8 mouse cellular contexts compared by ENCODE assay signal in genomic region chr7:12780151-12780830, GRCm38 (mm10). TPM values are rescaled to one million over a fixed set of nuclear protein-coding genes. Genes with fewer than 3 reads are reported as not detected.
DNase-seq lines count a peak whose midpoint lies in the region; ATAC-seq lines count a peak whose summit lies in the region.

No protein-coding gene starts in this region.

- H3K4me3 ChIP-seq in hindbrain, embryonic 12.5 days: peak overlapping the region; percentile 56

- H3K36me3 ChIP-seq in hindbrain, embryonic 12.5 days: peaks cover 2% of the 10 kb centered on the region

- peak; percentile 95 for ATAC-seq in hindbrain, embryonic 12.5 days (ENCODE audit: low FRiP score)

- 0% methylated on average over 57 of the region's 57 CpGs for WGBS in hindbrain, embryonic 12.5 days

- H3K27ac ChIP-seq in hindbrain, embryonic 12.5 days: no peak overlapping the region

- no peaks in the 10 kb centered on the region for H3K27me3 ChIP-seq in hindbrain, embryonic 12.5 days

- DNase-seq in Muller cell, postnatal 12 days (ENCODE audit: inconsistent ontology term): peak; percentile 83
- peak; percentile 83 for DNase-seq in cerebellum, adult 9-10 months
- DNase-seq in frontal cortex, postnatal 10 days (ENCODE audit: low spot score in 2 of 2): peak; percentile 87 to 91
- peak; percentile 86 to 87 for DNase-seq in layer of hippocampus, postnatal 36 days
- peak; percentile 74 for DNase-seq in lung, postnatal 14 days
- peak; percentile 62 for DNase-seq in retina, adult 2 months (ENCODE audit: low read depth, low spot score)
- DNase-seq in thymus, postnatal 14 days: peak; percentile 87

- H3K9ac ChIP-seq in hindbrain, embryonic 12.5 days: peak overlapping the region; percentile 74

- peak overlapping the region; percentile 87 for H3K4me2 ChIP-seq in hindbrain, embryonic 12.5 days (replicated peaks)

- peaks cover 11% of the 10 kb centered on the region for H3K4me1 ChIP-seq in hindbrain, embryonic 12.5 days

- 0 out of 2 replicates have a peak, but pooled peaks cover 5% of the 10 kb centered on the region for H3K9me3 ChIP-seq in hindbrain, embryonic 12.5 days (replicated peaks)

RNA-seq across cellular contexts. Expression of gene Zscan18, which starts 23.1 kb away (rescaled TPM):
- polyA plus RNA-seq in hindbrain, embryonic 12.5 days (2016; fragmentation: Nextera tagmentation; extraction: Ambion mirVana): 17.7 and 18.9 TPM in 2 replicates
- 10 to 100 TPM; 23.2 to 25.2 TPM for total RNA-seq in layer of hippocampus, postnatal 36 days (2021)

RNA-seq across cellular contexts. Expression of gene Zfp329, which starts 38.4 kb away (rescaled TPM):
- polyA plus RNA-seq in hindbrain, embryonic 12.5 days (2016; fragmentation: Nextera tagmentation; extraction: Ambion mirVana): 26.6 TPM in 2 replicates
- 10 to 100 TPM; 22.9 to 27.8 TPM for total RNA-seq in layer of hippocampus, postnatal 36 days (2021)

RNA-seq across cellular contexts. Expression of gene Vmn2r56, which starts 45.5 kb away (rescaled TPM):
- polyA plus RNA-seq in hindbrain, embryonic 12.5 days (2016; fragmentation: Nextera tagmentation; extraction: Ambion mirVana): not detected in 2 replicates
- total RNA-seq in layer of hippocampus, postnatal 36 days (2021): not detected

RNA-seq across cellular contexts. Expression of gene Zfp110, which starts 54.3 kb away (rescaled TPM):
- polyA plus RNA-seq in hindbrain, embryonic 12.5 days (2016; fragmentation: Nextera tagmentation; extraction: Ambion mirVana): 33.7 and 34.8 TPM in 2 replicates
- total RNA-seq in layer of hippocampus, postnatal 36 days (2021): 10 to 100 TPM; 13.6 to 14.7 TPM
